Mouse (Mus musculus): ENCODE data around the gene Rhobtb1.

DNA sequence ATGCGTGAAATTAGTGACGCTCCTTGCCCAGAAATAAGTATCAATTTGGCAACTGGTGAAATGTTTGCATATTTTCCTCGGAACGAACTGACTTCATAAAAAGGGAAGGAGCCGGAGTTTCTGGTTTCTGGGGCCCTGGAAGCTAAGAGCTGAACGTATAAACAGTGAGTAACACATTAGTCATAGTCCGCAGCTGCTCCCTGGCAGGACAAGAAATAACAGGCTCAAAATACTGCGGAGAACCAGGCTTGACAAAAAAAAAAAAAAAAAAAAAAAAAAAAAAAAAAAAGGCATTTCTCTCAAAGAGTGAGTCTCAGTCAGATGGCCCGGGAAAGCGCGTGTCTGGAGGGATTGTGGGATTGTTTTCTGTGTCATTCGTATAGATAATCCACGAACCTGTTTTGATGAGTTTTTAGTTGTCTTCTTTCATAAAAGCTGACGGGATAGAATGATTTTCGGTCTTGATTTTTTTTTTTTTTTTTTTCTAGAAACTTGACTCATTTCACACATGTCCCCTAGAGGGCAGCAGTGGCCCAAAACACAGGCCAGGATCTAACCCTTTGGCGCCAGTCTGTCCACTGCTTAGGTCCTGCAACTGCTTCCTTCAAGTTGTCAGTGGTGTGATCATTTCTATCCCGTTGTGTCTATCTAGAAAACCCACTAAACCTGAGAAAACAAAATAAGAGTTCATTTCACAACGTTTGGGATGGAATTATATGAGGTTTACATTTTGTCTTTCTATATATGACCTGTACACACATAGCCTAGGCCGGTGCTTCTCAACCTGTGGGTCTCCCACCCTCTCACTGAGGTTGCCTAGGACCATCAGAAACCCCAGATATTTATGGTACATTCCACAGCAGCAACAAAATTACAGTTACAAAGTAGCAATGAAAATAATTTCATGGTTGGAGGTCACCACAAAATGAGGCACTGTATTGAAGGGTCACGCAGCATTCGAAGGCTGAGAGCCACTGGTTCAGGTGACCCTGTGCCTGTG lies 35.0 kb downstream of the Rhobtb1 start:
- TF ChIP-seq EP300 (IDR thresholded peaks at IDR 0.05; ENCODE audit: low read depth) = 0 out of 2 replicates have a peak, but pooled peaks have one; percentile 19
- TF ChIP-seq CTCF (IDR thresholded peaks at IDR 0.05; ENCODE audit: low read depth) = peak; percentile 80
